26 mouse cellular contexts compared by ENCODE assay signal in genomic region chr19:29379839-29380603, GRCm38 (mm10). TPM values are rescaled to one million over a fixed set of nuclear protein-coding genes. Genes with fewer than 3 reads are reported as not detected.
"Had no signal": no experiment of that assay in that cellular context is flagged by ENCODE, and none has a peak within 500 bp of the region (broad histone marks: within the 10 kb centered on the region; RNA-seq: fewer than 3 reads in every experiment).

No protein-coding gene starts in this region.

- ATAC-seq: midbrain, embryonic 16.5 days had no signal

- H3K27me3 ChIP-seq: midbrain, embryonic 12.5 days; neural tube, embryonic 13.5 days; neural tube, embryonic 15.5 days had no signal

- H3K4me3 ChIP-seq: midbrain, embryonic 10.5 days; midbrain, embryonic 12.5 days; myocyte; neural tube, embryonic 13.5 days; neural tube, embryonic 15.5 days had no signal

- H3K9ac ChIP-seq: lung, embryonic 14.5 days; midbrain, embryonic 12.5 days; neural tube, embryonic 13.5 days; neural tube, embryonic 15.5 days had no signal

- H3K4me2 ChIP-seq: lung, embryonic 14.5 days; midbrain, embryonic 12.5 days; neural tube, embryonic 13.5 days; neural tube, embryonic 15.5 days had no signal

- H3K36me3 ChIP-seq: midbrain, embryonic 10.5 days; midbrain, embryonic 12.5 days; neural tube, embryonic 13.5 days; neural tube, embryonic 15.5 days had no signal

- H3K27ac ChIP-seq: midbrain, embryonic 10.5 days; midbrain, embryonic 12.5 days; neural tube, embryonic 13.5 days; neural tube, embryonic 15.5 days had no signal

- H3K4me1 ChIP-seq: midbrain, embryonic 10.5 days; midbrain, embryonic 12.5 days; neural tube, embryonic 13.5 days; neural tube, embryonic 15.5 days had no signal

- DNase-seq: lung, adult 18-20 months; lung, embryonic 14.5 days; lung, postnatal 10 days; lung, postnatal 4 days; midbrain, embryonic 14.5 days; retina, postnatal 1 day; right cerebral cortex, adult 18-20 months; right cerebral cortex, postnatal 25 days; right cerebral cortex, postnatal 4 days; spleen, adult 18-20 months; thymus, adult 18-20 months; thymus, postnatal 25 days; thymus, postnatal 4 days had no signal

- H3K9me3 ChIP-seq: midbrain, embryonic 10.5 days; midbrain, embryonic 12.5 days; neural tube, embryonic 13.5 days; neural tube, embryonic 15.5 days had no signal

RNA-seq across cellular contexts. Expression of gene Pdcd1lg2, which starts 30.7 kb away (rescaled TPM):
- total RNA-seq: megakaryocyte-erythroid progenitor cell, adult 5-6 weeks had no signal
- polyA plus RNA-seq: lung, embryonic 14.5 days; lung, embryonic 16.5 days; midbrain, embryonic 10.5 days; midbrain, embryonic 12.5 days; midbrain, embryonic 14.5 days; midbrain, embryonic 16.5 days; myocyte; neural tube, embryonic 11.5 days; neural tube, embryonic 13.5 days; stomach, embryonic 14.5 days; stomach, embryonic 16.5 days had no signal

RNA-seq across cellular contexts. Expression of gene Rln1, which starts 45.6 kb away (rescaled TPM):
- total RNA-seq: megakaryocyte, adult 5-6 weeks; megakaryocyte-erythroid progenitor cell, adult 5-6 weeks had no signal
- polyA plus RNA-seq: lung, embryonic 14.5 days; myocyte; small intestine, adult 2 months; stomach, embryonic 14.5 days had no signal
